Mouse (Mus musculus) neural tube, embryonic 15.5 days (tissue): ENCODE results near the gene 1700017D01Rik. TPM values are rescaled to one million over a fixed set of nuclear protein-coding genes. Genes with fewer than 3 reads are reported as not detected.
A peak's percentile ranks its signal among the peaks of the same experiment; 100 is the strongest.
"Not testable (repeated sequence)": the region's sequence is repeated elsewhere in the genome, so short reads cannot be mapped to it uniquely, and the experiment has no call there.

Experiments used
- ATAC-seq: fragments of 200-750 bp; cut with Nextera tagmentation; 2 replicates; pipeline ENCODE4 v1.8.0; 2017; ENCODE audit warnings: mild to moderate bottlenecking, moderate TSS enrichment, moderate library complexity; ENCODE audit not compliant: low FRiP score
- H3K27ac ChIP-seq: fragments of 300-500 bp; sonication (generic); replicated peaks from 2 replicates; pipeline ENCODE4 v1.5.1; 2015; ENCODE audit warnings: mild to moderate bottlenecking, inconsistent platforms
- H3K27me3 ChIP-seq: fragments of 300-500 bp; sonication (generic); replicated peaks from 2 replicates; pipeline ENCODE4 v1.6.1; 2015; ENCODE audit warnings: inconsistent platforms
- H3K36me3 ChIP-seq: fragments of 300-500 bp; sonication (generic); 2 replicates; pipeline ENCODE4 v1.6.1; 2015; ENCODE audit warnings: inconsistent platforms
- H3K4me1 ChIP-seq: fragments of 300-500 bp; sonication (generic); 2 replicates; pipeline ENCODE4 v1.6.1; 2015; ENCODE audit warnings: inconsistent platforms
- H3K4me2 ChIP-seq: fragments of 300-500 bp; sonication (generic); 2 replicates; pipeline ENCODE4 v1.6.1; 2015; ENCODE audit warnings: inconsistent platforms, mild to moderate bottlenecking, moderate library complexity
- H3K4me3 ChIP-seq: fragments of 300-500 bp; sonication (generic); replicated peaks from 2 replicates; pipeline ENCODE4 v1.5.1; 2015; ENCODE audit warnings: mild to moderate bottlenecking, inconsistent platforms
- H3K9ac ChIP-seq: fragments of 300-500 bp; sonication (generic); replicated peaks from 2 replicates; pipeline ENCODE4 v1.6.1; 2015; ENCODE audit warnings: mild to moderate bottlenecking, inconsistent platforms
- H3K9me3 ChIP-seq: fragments of 300-500 bp; sonication (generic); replicated peaks from 2 replicates; pipeline ENCODE4 v1.6.1; 2016; ENCODE audit warnings: inconsistent platforms
- WGBS: fragments of 180-500 bp; shearing (Covaris S2); methylation state at CpG from one replicate; pipeline ENCODE4 v1.1.7; 2015; ENCODE audit warnings: mixed read lengths; 5-methylcytosine and 5-hydroxymethylcytosine counted together
- polyA plus RNA-seq: library from polyadenylated mRNA; unstranded; fragments of >200 nt; fragmentation: Nextera tagmentation; extraction: Ambion mirVana; gene quantifications from 2 replicates; pipeline ENCODE4 v1.2.1, GENCODE M21; 2015

1700017D01Rik gene
- not detected in 2 replicates for polyA plus RNA-seq

DNA sequence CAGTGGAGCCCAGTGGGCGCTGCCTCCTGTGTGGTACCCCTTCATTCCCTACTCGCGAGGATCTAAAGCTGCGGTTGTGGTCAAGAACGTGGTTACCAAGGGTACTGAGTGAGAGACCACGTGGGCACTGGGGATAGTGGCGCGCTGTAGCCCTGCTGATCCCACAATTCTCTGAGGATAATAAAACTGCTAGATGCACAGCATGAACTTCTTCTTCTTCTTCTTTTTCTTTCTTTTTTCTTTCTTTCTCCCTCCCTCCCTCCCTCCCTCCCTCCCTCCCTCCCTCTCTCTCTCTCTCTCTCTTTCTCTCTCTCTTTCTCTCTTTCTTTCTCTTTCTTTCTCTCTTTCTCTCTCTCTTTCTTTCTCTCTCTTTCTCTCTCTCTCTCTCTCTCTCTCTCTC is at the start of gene 1700017D01Rik:
Gene 1700017D01Rik (minus strand): TSS at position 101 of the 400 bp plus-strand sequence.
- H3K27me3 ChIP-seq, H3K9ac ChIP-seq, ATAC-seq, H3K36me3 ChIP-seq, H3K27ac ChIP-seq, H3K9me3 ChIP-seq, H3K4me1 ChIP-seq, H3K4me2 ChIP-seq, H3K4me3 ChIP-seq: not testable (repeated sequence)
- WGBS, result 80% methylated on average over 8 of the region's 8 CpGs

DNA sequence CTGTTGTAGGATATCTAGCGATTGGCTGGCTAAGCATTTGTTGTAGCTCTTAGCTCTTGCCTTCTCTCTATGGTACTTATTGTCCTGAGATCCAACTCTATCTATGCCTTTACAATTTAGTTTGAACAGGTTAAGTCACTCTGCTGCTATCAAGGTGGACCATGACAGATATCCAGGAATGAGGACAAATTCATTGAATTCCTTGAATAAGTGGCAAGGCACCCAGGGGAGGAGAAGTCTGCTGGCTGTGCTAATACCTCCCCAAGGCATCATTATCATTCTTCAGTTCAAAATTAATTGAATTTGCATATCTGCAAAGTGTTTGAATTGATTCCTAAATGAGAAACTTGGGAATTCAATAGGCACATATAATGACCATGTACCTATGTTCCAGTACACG is 46.8 kb upstream of the 1700017D01Rik start:
- Histone ChIP-seq H3K9me3 (no peaks in the 10 kb centered on the region), H3K9ac (no peak overlapping the region), H3K4me3 (no peak overlapping the region), H3K27ac (no peak overlapping the region), H3K4me1 (no peaks in the 10 kb centered on the region), H3K27me3 (no peaks in the 10 kb centered on the region), H3K4me2 (no peak overlapping the region), H3K36me3 (no peaks in the 10 kb centered on the region)
- ATAC-seq, result no peak
- 45% methylated on average over 2 of the region's 2 CpGs for WGBS

- H3K27me3 ChIP-seq, result no peaks in the 10 kb centered on the region
- H3K9me3 ChIP-seq, result no peaks in the 10 kb centered on the region
- H3K27ac ChIP-seq, result no peak within 1 kb of the TSS
- no peaks in the 10 kb centered on the region for H3K4me1 ChIP-seq
- H3K9ac ChIP-seq, result no peak within 1 kb of the TSS
- H3K4me2 ChIP-seq, result no peak within 1 kb of the TSS
- no peaks in the 10 kb centered on the region for H3K36me3 ChIP-seq
- ATAC-seq, result no peak
- H3K4me3 ChIP-seq, result no peak within 1 kb of the TSS
- 44% methylated on average over 10 of the region's 10 CpGs for WGBS
These were observed 34.5 kb upstream of the 1700017D01Rik start, which contains the start of gene 1700025F22Rik for GRCm38 (mm10) chr19:11165172-11165571. TSS of gene 1700025F22Rik (minus strand) at chr19:11165320.

GRCm38 (mm10) chr19:11157890-11158289 is 27.2 kb upstream of the 1700017D01Rik start:
- 84% methylated on average over 6 of the region's 6 CpGs for WGBS

GRCm38 (mm10) chr19:11135336-11135735 is 4.7 kb upstream of the 1700017D01Rik start:
- H3K9me3 ChIP-seq, result no peaks in the 10 kb centered on the region
- H3K27ac ChIP-seq, result no peak overlapping the region
- no peak overlapping the region for H3K4me2 ChIP-seq
- H3K27me3 ChIP-seq, result no peaks in the 10 kb centered on the region
- ATAC-seq, result no peak
- H3K4me1 ChIP-seq, result no peaks in the 10 kb centered on the region
- H3K4me3 ChIP-seq, result no peak overlapping the region
- H3K36me3 ChIP-seq, result no peaks in the 10 kb centered on the region
- no peak overlapping the region for H3K9ac ChIP-seq
- WGBS, result 75% methylated on average over 4 of the region's 4 CpGs

More at GRCm38 (mm10) chr19:11157890-11158289, 27.2 kb upstream of the 1700017D01Rik start:
- not testable (repeated sequence) for H3K36me3 ChIP-seq, H3K27me3 ChIP-seq, H3K4me3 ChIP-seq, H3K9me3 ChIP-seq, H3K9ac ChIP-seq, ATAC-seq, H3K4me1 ChIP-seq, H3K27ac ChIP-seq, H3K4me2 ChIP-seq

- H3K27ac ChIP-seq, result no peak overlapping the region
- no peak overlapping the region for H3K4me3 ChIP-seq
- H3K36me3 ChIP-seq, result no peaks in the 10 kb centered on the region
- no peaks in the 10 kb centered on the region for H3K9me3 ChIP-seq
- no peak for ATAC-seq
- H3K9ac ChIP-seq, result no peak overlapping the region
- no peak overlapping the region for H3K4me2 ChIP-seq
- H3K4me1 ChIP-seq, result no peaks in the 10 kb centered on the region
- no peaks in the 10 kb centered on the region for H3K27me3 ChIP-seq
- 91% methylated on average over 2 of the region's 2 CpGs for WGBS
These were observed 4.2 kb upstream of the 1700017D01Rik start for GRCm38 (mm10) chr19:11134852-11135251.

DNA sequence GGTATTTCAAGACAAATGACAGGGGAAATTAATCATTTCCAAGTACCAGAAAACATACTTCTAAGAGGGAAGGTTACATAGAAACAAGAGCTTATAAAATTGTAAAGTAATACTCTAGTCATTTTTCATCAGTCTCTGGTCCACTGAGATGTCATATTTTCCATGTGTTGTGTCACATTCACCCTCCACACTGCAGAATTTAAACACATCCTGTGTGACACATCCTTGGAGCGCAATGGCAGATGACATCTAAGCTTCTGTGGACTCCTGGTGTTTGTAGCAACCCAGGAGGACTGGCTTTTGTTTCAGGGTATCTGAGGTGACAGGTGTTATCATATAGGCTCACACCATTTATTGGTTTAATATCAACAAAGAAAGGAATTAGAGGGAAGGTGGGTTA is 974 bp downstream of the 1700017D01Rik start:
- no peaks in the 10 kb centered on the region for H3K36me3 ChIP-seq
- H3K4me3 ChIP-seq, result no peak overlapping the region
- H3K4me2 ChIP-seq, result no peak overlapping the region
- H3K4me1 ChIP-seq, result no peaks in the 10 kb centered on the region
- 86% methylated on average over 1 of the region's 1 CpGs for WGBS
- ATAC-seq, result no peak
- no peak overlapping the region for H3K9ac ChIP-seq
- H3K27me3 ChIP-seq, result no peaks in the 10 kb centered on the region
- no peak overlapping the region for H3K27ac ChIP-seq
- H3K9me3 ChIP-seq, result peaks cover 12% of the 10 kb centered on the region; the same call in 1 of the 2 replicates

DNA sequence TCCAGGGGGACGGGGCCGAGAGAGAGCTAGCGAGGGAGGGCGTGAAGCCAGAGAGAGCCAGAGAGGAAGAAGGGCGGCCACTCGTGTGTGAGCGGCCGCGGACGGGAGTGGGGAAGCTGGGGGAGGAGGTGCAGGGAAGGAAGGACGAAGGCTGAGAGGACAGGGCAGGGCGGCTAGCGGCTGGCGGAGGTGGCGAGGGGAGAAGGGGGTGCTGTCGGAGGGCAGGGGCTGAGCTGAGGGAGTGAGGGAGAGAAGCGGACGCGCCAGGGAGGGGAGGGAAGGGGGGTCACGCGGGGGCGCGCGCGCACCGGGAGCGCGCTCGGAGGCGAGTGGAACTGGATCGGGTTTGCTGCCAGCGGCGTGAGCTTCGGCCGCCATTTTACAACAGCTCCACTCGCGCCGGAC is 9.7 kb downstream of the 1700017D01Rik start:
- H3K9me3 ChIP-seq, result peaks cover 13% of the 10 kb centered on the region; the same call in 1 of the 2 replicates
- not testable (repeated sequence) for H3K27me3 ChIP-seq, H3K4me1 ChIP-seq, H3K36me3 ChIP-seq
- H3K4me3 ChIP-seq, result peak overlapping the region; percentile 37
- peak; percentile 99 for ATAC-seq
- H3K27ac ChIP-seq, result peak overlapping the region; percentile 61; the same call in 1 of the 2 replicates
- H3K4me2 ChIP-seq, result peak overlapping the region; percentile 52
- 0 out of 2 replicates have a peak overlapping the region, but pooled peaks have one; percentile 36 for H3K9ac ChIP-seq
- under 1% methylated on average over 15 of the region's 38 CpGs for WGBS

GRCm38 (mm10) chr19:11119338-11119737 is 11.3 kb downstream of the 1700017D01Rik start:
- H3K27me3 ChIP-seq, result peaks cover 3% of the 10 kb centered on the region; the same call in 1 of the 2 replicates
- WGBS, result 91% methylated on average over 2 of the region's 2 CpGs
- H3K27ac ChIP-seq, result no peak overlapping the region
- no peak overlapping the region for H3K4me3 ChIP-seq
- no peaks in the 10 kb centered on the region for H3K9me3 ChIP-seq
- H3K36me3 ChIP-seq, result no peaks in the 10 kb centered on the region
- no peak overlapping the region for H3K9ac ChIP-seq
- H3K4me2 ChIP-seq, result no peak overlapping the region
- H3K4me1 ChIP-seq, result no peaks in the 10 kb centered on the region
- ATAC-seq, result no peak

DNA sequence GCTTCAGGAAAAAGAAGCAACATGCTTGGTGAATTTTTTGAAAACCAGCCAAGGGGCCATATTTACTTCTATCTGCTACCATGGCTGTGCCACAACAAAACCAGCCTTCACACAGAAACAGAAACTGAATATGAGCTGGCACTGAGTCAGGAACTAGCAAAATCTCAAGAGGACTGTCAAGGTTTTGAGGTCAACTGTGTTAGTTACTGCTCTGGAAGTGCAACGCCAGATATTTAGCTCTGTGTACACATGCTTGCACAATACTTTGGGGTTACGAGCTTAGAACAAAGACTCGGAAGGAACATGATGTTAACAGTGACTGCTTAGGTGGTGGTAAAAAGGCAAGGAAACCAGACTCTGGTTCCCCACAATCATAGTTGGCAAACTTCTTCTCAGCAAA is 22.9 kb downstream of the 1700017D01Rik start:
- Histone ChIP-seq H3K9ac (no peak overlapping the region), H3K4me1 (no peaks in the 10 kb centered on the region), H3K27me3 (no peaks in the 10 kb centered on the region), H3K36me3 (no peaks in the 10 kb centered on the region), H3K4me2 (no peak overlapping the region), H3K4me3 (no peak overlapping the region), H3K27ac (no peak overlapping the region), H3K9me3 (no peaks in the 10 kb centered on the region)
- no peak for ATAC-seq
- WGBS, result 77% methylated on average over 3 of the region's 3 CpGs

GRCm38 (mm10) chr19:11101880-11102279 is 28.8 kb downstream of the 1700017D01Rik start:
- H3K4me3 ChIP-seq, result no peak overlapping the region
- 81% methylated on average over 1 of the region's 1 CpGs for WGBS
- H3K27ac ChIP-seq, result no peak overlapping the region
- H3K36me3 ChIP-seq, result no peaks in the 10 kb centered on the region
- no peak overlapping the region for H3K9ac ChIP-seq
- no peaks in the 10 kb centered on the region for H3K9me3 ChIP-seq
- H3K4me2 ChIP-seq, result no peak overlapping the region
- no peak for ATAC-seq
- H3K4me1 ChIP-seq, result no peaks in the 10 kb centered on the region
- no peaks in the 10 kb centered on the region for H3K27me3 ChIP-seq

GRCm38 (mm10) chr19:11098401-11098800 is 32.3 kb downstream of the 1700017D01Rik start:
- H3K9ac ChIP-seq, result no peak overlapping the region
- H3K27ac ChIP-seq, result no peak overlapping the region
- H3K4me2 ChIP-seq, result no peak overlapping the region
- no peak for ATAC-seq
- WGBS, result 88% methylated on average over 3 of the region's 3 CpGs
- no peaks in the 10 kb centered on the region for H3K36me3 ChIP-seq
- no peaks in the 10 kb centered on the region for H3K4me1 ChIP-seq
- H3K4me3 ChIP-seq, result no peak overlapping the region
- H3K9me3 ChIP-seq, result no peaks in the 10 kb centered on the region
- peaks cover 7% of the 10 kb centered on the region for H3K27me3 ChIP-seq
